Mouse (Mus musculus): ENCODE results near the gene Gmds.

The Gmds gene

GRCm38 (mm10) chr13:31863461-31863860 is 475.1 kb downstream of the Gmds start:
- no peak for DNase-seq

- DNase-seq: no peak
These were observed 478.3 kb downstream of the Gmds start for GRCm38 (mm10) chr13:31860200-31860599.

GRCm38 (mm10) chr13:31854000-31854399 is 484.5 kb downstream of the Gmds start:
- no peak for DNase-seq

GRCm38 (mm10) chr13:31853564-31853963 is 485.0 kb downstream of the Gmds start:
- DNase-seq: no peak

DNA sequence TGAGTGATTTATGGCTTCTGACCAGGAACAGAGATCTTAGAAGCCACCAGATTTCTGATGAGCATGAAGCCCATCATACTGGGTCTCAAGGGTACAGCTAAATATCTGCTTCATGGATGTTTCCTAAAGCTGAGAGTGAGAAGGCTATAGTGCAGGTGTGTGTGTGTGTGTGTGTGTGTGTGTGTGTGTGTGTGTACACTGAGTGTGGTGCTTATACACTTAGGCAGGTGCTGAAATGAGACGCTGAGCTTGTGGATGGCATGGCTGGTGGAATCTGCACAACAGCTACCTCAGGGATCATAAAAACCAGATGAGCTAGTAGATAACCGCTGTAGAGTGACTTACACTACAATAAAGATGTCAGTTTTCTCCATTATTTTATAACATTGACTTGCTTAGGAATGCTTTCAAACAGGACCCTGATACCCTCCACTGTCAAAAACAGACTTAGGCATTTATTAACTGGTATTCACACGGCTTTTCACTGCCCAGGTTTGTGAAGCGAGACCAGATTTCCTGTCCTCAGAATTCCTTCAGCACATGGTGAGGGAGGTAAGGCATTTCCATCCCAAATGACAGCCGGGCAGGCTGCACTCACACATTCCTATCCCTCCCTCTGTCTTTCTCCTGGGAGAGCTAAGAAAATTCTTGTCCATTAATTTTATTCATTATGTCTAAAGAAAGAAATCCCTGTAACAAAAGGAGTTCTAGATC is 489.1 kb downstream of the Gmds start:
- no peak for DNase-seq

DNA sequence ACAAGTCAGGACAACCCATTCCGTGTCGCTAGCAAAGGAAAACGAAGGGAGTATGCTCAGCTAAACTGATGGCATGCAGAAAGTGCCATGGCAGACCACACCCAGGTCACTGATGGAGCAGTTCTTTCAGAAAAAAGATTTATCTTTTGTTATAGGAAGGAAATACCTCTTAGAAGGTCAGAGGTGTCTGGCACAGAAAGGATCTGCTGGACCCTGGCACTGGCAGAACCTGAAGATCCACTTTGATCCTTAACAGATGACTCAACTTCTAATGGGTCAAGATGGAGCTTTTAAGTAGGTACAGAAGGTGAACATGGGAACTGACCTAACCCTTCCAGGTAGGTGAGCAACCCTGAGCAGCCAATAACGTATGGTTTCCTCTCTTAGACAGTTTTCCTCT is 502.7 kb downstream of the Gmds start:
- no peak for DNase-seq

- no peak for DNase-seq
These were observed 508.2 kb downstream of the Gmds start for GRCm38 (mm10) chr13:31830332-31830731.

DNA sequence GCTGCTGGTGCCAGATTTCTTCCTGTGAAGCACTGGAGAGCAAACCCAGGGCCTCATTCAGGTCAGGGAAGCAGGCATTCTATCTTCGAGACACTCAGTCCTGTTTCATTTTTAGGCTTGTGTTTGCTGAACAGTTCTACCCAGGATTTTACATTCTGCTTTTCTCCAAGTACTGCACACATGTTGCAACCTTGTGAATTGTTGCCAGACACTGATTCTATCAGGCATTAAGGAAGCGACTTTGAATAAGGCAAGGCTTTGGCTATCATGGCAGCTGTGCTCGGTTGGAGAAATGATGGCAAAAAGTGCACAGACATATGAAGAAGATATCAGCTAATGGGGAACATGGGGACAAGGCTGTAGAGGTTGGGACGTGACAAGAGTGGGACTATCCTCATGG is 510.1 kb downstream of the Gmds start:
- no peak for DNase-seq

DNA sequence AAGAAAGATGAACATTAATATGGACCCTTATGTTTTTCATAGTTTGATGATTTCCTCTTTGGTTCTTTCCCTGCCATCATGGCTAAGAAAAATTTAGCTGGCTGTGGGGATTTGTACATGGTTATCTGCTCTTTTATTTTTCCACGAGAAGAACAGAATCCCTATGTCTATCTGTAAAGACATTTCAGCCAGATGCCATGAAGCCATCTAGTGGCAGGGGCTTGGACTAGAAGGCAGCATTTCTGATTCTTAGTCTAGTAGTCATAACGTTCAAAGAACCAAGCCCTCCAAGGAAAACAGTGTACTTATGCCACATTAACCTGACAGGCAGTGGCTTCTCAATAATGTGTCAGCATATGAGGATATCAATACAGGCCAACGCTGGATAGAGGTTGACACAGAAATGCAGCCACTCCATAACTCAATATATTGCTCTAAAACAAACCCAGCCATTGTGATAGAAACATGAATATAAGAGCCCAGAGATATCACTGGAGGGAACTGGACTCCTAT is 510.7 kb downstream of the Gmds start:
- DNase-seq: no peak

DNA sequence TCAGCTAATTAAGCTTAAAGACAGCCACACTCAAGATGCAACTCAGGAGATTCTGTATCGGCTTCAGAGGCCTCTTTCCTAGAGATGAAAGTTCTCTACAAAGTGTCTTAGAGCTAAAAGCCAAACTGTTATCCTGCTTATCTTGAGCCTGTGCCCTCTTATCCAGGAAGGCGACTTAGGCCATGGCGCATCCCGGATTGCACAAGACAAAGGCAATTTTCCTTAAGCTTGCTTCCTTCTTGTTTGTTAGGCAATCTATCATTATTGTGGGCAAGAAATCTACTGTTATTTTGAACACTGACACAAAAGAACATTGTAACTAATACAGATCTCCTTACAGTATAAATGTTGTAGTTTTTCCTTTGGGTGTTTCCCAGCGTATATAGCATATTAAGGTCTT is 511.4 kb downstream of the Gmds start:
- no peak for DNase-seq

DNA sequence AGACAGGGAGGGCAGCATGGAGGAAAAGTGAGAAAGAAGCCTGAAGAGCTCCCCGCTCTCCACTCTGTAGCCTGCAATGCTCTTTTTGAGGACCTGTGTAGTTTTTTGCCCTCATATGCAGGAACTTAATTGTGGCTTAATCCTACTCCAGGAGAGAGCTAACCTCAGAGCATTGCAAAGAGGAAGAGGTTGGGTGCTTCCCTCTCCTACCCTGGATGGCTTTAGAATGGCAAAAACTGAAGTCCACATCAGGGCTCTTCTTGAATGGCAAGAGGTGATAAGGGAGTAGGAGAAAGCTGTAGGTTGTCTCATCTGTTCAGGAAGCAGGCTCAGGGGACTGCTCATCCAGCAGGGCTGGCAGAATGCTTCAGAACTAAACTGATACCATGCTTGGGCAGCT is 513.4 kb downstream of the Gmds start:
- no peak for DNase-seq

GRCm38 (mm10) chr13:31823316-31823715 is 515.2 kb downstream of the Gmds start:
- no peak for DNase-seq

- DNase-seq: no peak
These were observed 517.5 kb downstream of the Gmds start for GRCm38 (mm10) chr13:31821050-31821449.

DNA sequence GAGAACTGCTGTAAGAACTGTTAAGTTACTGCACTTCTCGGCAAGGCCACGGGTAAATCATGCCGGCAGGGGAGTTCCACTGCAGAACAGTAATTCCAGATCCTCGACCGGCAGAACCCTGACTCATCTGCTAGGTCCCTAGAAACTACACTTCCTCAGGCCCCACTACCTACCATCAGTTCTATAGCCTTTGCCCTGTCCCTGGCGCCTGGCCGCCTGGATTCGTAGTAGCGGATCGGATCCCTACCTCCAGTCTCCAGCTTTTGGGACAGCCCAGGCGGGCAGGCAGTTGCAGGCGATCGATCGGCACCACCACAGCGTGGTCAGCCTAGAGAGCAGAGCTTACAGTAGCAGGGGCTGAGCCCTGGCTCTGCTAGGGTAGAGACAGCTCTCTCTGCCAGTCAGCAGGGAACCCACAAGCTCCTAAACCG is 517.9 kb downstream of the Gmds start:
- DNase-seq: no peak

DNA sequence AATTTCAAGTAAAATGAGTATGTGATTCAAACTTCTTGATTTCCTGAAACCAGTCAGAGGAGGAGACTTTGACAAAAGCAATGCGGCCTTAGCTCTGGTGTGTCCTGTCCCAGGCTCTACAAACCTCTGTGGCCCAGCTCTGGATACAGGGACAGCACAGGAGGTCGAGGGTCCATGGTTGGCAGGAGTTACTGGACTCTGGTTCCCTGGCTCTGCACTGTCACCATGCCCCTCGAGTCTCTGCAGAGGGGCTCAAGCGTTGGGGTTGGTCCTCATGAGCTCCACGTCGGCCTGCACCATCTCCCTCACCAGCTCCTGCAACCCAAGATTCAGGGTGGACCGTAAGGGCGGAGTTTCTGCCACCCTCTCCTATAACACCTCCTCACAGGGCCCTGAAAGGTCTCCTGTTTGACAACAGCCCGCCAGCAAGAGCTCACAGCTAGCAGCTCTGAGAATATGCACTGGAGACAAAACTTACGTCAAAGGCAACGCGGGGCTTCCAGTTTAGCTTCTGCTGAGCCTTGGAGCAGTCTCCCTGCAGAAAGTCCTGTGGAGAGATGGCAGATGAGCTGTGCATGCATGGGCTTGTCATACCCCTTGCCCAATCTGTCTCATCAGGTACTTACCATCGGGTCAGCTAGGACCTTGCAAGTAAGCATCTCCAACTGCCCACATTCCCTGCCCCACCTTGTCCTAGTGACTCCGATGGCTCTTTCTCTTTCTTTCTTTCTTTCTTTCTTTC is 518.7 kb downstream of the Gmds start:
- no peak for DNase-seq

DNA sequence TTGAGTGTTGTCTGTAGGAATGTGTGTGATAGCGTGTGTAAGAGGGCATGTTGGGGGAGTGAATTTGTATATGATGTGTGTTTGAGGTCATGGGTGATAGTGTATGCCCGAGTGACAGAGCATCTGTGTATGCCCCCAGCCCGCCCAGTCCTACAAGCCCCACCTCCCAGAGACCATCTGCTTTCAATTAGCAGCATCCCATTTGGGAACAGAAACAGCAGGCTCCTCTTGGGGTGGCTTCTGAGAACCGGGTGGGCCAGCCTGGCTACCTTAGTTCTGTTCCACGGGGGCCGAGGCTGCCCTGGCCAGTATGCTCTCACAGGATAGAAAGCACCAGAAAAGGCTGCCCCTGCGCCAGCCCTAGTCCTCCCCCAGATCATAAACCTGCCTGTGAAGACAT is 520.2 kb downstream of the Gmds start:
- DNase-seq: no peak

GRCm38 (mm10) chr13:31815383-31816003 is 523.0 kb downstream of the Gmds start:
- no peak for DNase-seq

DNA sequence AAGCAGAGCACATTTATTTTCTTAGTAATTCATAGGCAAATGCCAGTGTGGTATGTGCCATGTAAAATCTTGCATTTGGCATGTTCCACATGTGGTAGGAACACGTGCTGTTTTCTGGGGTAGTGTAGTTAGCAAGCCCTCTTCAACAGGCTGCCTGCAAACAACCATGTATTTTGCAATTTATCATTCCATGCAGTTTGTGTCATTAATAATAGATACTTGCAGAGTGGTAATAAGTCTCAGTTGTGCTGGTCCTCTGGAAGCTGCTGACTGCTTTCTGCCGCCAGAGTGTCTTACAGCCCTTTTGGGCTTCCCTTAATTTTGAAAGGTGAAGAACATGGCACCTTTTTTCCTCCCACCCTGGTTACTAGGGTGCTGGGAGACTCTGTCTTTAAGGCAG is 525.8 kb downstream of the Gmds start:
- no peak for DNase-seq

DNA sequence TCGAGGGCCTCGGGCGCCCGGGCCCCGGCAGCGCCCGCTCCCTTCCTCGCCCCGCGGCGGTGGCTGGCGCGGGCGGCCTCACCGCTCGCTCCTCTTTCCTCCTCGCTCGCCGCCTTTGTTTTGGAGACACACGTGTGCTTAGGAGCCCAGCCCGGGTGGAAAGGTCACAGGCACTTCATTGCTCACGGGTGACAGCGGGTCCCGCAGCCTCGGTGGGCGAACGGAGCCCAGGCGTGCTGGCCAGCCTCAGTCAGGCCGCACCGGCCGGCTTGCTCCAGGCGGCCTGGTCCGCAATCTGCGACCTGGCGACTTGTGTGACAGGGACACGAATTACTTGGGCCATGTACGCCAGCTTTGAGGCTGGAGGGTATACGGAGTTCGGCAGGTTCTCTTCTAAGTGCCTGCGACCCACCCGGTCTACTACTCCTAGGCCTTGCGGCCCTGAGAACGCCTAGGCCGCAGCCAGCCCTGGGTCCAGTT is 527.0 kb downstream of the Gmds start:
- DNase-seq: no peak

GRCm38 (mm10) chr13:31810693-31811541 is 527.6 kb downstream of the Gmds start:
- DNase-seq: no peak

GRCm38 (mm10) chr13:31810375-31810692 is 528.2 kb downstream of the Gmds start:
- DNase-seq: no peak

DNA sequence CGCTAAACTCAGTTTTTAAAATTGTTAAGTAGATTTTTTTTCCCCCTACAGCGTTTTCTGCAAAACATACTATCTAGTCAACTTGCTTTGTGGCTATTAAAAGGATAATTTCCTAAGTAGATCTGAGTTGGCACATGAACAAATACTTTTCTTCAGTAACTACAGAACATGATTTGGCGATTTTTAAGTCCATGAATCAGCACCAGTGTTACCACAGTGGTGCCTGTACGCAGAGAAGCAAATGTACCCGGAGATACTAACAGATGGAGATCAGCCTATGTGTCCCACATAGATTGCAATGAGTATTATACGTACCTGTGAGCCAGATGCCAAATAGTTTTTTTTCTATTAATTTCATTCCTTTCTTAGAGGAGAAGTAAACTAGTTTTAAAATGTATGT is 528.8 kb downstream of the Gmds start:
- DNase-seq: no peak

All from cerebellum, adult 9-11 months (tissue).